Mouse (Mus musculus): ENCODE measurements around the gene Trim9. TPM values are rescaled to one million over a fixed set of nuclear protein-coding genes. Genes with fewer than 3 reads are reported as not detected.

Gene Trim9
- total and polyA plus RNA-seq, 2 experiments from 2014 or later: 0.66 to 0.80 TPM

- H3K9me3 ChIP-seq (replicated peaks; ENCODE audit: control insufficient read depth, low read length): no peaks in the 10 kb centered on the region
- 74% methylated on average over 9 of the region's 9 CpGs for WGBS
- TF ChIP-seq CTCF (IDR thresholded peaks at IDR 0.05; ENCODE audit: low read depth): no peak
- TF ChIP-seq EP300 (IDR thresholded peaks at IDR 0.05; ENCODE audit: low read depth): no peak
Observed at GRCm38 (mm10) chr12:70368820-70369219, 21.4 kb upstream of the Trim9 start.

DNA sequence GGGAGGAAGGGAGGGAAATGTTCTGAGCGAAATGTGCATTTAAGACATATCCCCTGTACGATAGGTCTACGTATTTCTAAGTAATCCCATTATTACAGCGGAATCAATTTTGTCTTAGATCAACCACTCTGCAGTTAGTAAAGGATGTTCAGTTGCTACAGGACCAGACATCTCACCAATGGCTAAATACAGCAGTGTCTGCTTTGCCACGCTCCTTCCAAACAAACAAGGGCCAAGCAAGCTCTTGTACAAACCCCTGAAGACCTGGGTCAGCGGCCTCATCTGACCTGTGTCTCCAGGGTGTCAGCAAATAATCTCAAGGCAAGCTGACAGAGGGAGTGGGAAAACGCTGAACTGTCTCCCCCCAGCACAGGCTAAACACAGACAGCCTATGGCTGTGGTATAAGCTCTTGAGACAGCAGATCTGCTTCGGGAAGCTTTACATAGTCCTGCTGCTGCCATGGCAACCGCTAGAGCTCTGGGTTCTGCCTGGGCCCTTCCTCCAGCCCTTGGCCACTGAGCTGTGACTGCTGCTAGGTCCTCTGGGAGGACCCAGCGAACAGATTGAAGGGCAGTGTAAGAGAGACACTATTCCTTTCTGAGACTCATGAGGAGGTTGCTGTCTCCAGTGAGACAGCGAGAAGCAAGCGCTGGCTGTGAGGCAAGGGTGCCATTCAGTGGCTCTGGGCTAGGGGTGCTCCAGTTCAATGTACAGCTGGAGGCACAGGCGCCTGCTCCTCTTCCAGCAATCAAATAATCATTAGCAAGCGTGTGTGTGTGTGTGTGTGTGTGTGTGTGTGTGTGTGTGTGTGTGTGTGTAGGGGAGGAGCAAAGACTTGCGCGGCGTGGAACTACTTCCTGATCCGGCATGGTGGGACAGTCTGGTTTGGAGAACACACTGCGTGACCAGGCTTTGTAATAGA, 20.2 kb upstream of the Trim9 start:
- Histone ChIP-seq H3K4me3 (ENCODE audit: low read depth, low read length) (no peak overlapping the region), H3K4me2 (ENCODE audit: low read depth, low read length) (peak overlapping the region; percentile 31), H3K27ac (ENCODE audit: low read depth) (no peak overlapping the region; the same call in 1 of the 2 replicates), H3K9me3 (replicated peaks; ENCODE audit: control insufficient read depth, low read length) (no peaks in the 10 kb centered on the region), H3K9ac (replicated peaks; ENCODE audit: low read depth, low read length) (no peak overlapping the region), H3K27me3 (ENCODE audit: control insufficient read depth, insufficient read depth, low read length) (no peaks in the 10 kb centered on the region), H3K36me3 (replicated peaks; ENCODE audit: control insufficient read depth, insufficient read depth, low read length) (no peaks in the 10 kb centered on the region), H3K4me1 (ENCODE audit: control insufficient read depth, insufficient read depth) (no peaks in the 10 kb centered on the region)
- ATAC-seq (ENCODE audit: insufficient read depth, low read depth): peak; percentile 77
- TF ChIP-seq EP300 (IDR thresholded peaks at IDR 0.05; ENCODE audit: low read depth) (no peak), CTCF (IDR thresholded peaks at IDR 0.05; ENCODE audit: low read depth) (no peak)
- peak; percentile 35 for DNase-seq (ENCODE audit: low spot score)
- 50% methylated on average over 19 of the region's 19 CpGs for WGBS

More at GRCm38 (mm10) chr12:70368820-70369219, 21.4 kb upstream of the Trim9 start:
- Histone ChIP-seq H3K4me3 (ENCODE audit: low read depth, low read length) (no peak overlapping the region), H3K4me1 (ENCODE audit: control insufficient read depth, insufficient read depth) (no peaks in the 10 kb centered on the region), H3K36me3 (replicated peaks; ENCODE audit: control insufficient read depth, insufficient read depth, low read length) (no peaks in the 10 kb centered on the region), H3K27ac (ENCODE audit: low read depth) (no peak overlapping the region), H3K4me2 (ENCODE audit: low read depth, low read length) (no peak overlapping the region), H3K27me3 (ENCODE audit: control insufficient read depth, insufficient read depth, low read length) (no peaks in the 10 kb centered on the region), H3K9ac (replicated peaks; ENCODE audit: low read depth, low read length) (no peak overlapping the region)
- DNase-seq (ENCODE audit: low spot score) (no peak), ATAC-seq (ENCODE audit: insufficient read depth, low read depth) (no peak)

- Histone ChIP-seq H3K4me1 (ENCODE audit: control insufficient read depth, insufficient read depth) (no peaks in the 10 kb centered on the region), H3K9me3 (replicated peaks; ENCODE audit: control insufficient read depth, low read length) (no peaks in the 10 kb centered on the region), H3K27ac (ENCODE audit: low read depth) (no peak overlapping the region), H3K9ac (replicated peaks; ENCODE audit: low read depth, low read length) (no peak overlapping the region), H3K4me2 (ENCODE audit: low read depth, low read length) (no peak overlapping the region), H3K27me3 (ENCODE audit: control insufficient read depth, insufficient read depth, low read length) (no peaks in the 10 kb centered on the region), H3K4me3 (ENCODE audit: low read depth, low read length) (no peak overlapping the region), H3K36me3 (replicated peaks; ENCODE audit: control insufficient read depth, insufficient read depth, low read length) (no peaks in the 10 kb centered on the region)
- no peak for TF ChIP-seq EP300 (IDR thresholded peaks at IDR 0.05; ENCODE audit: low read depth)
- no peak for TF ChIP-seq CTCF (IDR thresholded peaks at IDR 0.05; ENCODE audit: low read depth)
- 25% methylated on average over 4 of the region's 4 CpGs for WGBS
- ATAC-seq (ENCODE audit: insufficient read depth, low read depth): no peak
- DNase-seq (ENCODE audit: low spot score): no peak
Observed at GRCm38 (mm10) chr12:70363016-70363415, 15.6 kb upstream of the Trim9 start.

DNA sequence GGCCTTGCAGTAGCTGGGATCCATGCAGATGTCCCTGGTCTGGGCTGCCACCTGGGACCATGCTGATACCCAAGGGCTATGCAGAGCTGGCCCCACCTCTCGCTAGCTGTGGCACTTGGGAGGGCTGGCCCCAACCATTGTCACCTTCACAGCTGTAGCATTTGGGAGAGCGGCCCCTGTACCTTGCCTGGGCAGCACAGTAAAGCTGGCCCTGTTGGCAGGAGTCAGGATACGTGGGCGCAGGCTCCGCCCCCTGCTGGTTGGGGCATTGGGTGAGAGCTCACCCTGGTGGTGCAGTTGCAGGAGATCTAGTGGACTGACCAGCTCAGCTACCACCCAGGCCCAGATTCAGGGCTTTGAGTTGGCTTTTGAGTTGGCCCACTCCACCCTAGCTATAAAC, 12.9 kb upstream of the Trim9 start:
- Histone ChIP-seq H3K4me2 (ENCODE audit: low read depth, low read length) (no peak overlapping the region), H3K27ac (ENCODE audit: low read depth) (no peak overlapping the region), H3K4me3 (ENCODE audit: low read depth, low read length) (no peak overlapping the region), H3K36me3 (replicated peaks; ENCODE audit: control insufficient read depth, insufficient read depth, low read length) (no peaks in the 10 kb centered on the region), H3K27me3 (ENCODE audit: control insufficient read depth, insufficient read depth, low read length) (no peaks in the 10 kb centered on the region), H3K9me3 (replicated peaks; ENCODE audit: control insufficient read depth, low read length) (no peaks in the 10 kb centered on the region), H3K9ac (replicated peaks; ENCODE audit: low read depth, low read length) (no peak overlapping the region), H3K4me1 (ENCODE audit: control insufficient read depth, insufficient read depth) (no peaks in the 10 kb centered on the region)
- TF ChIP-seq EP300 (IDR thresholded peaks at IDR 0.05; ENCODE audit: low read depth): no peak
- 0 out of 2 replicates have a peak, but pooled peaks have one; percentile 15 for TF ChIP-seq CTCF (IDR thresholded peaks at IDR 0.05; ENCODE audit: low read depth)
- DNase-seq (ENCODE audit: low spot score) (no peak), ATAC-seq (ENCODE audit: insufficient read depth, low read depth) (no peak)
- whole genome bisulfite sequencing: 70% methylated on average over 5 of the region's 5 CpGs

DNA sequence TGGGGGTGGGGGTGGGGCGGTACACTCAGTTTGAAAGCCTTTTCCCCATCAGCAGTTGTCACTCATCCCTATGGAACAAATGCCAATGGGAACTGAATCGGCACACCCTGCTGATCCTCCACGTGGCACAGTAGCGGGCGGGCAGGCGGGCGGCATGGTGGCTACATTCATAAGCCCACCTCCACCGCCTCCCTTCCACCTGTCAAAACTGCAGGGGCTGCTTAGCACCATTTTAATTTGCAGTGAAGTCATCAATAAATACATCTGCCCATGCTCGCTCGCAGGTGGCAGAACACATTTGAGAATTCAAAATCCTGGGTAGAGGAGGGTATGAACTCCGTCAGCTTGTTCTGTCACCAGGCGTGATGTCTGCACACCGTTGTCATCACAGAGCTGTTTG, 12.0 kb upstream of the Trim9 start:
- no peak overlapping the region for H3K4me2 ChIP-seq (ENCODE audit: low read depth, low read length)
- no peaks in the 10 kb centered on the region for H3K27me3 ChIP-seq (ENCODE audit: control insufficient read depth, insufficient read depth, low read length)
- no peak for ATAC-seq (ENCODE audit: insufficient read depth, low read depth)
- H3K27ac ChIP-seq (ENCODE audit: low read depth): no peak overlapping the region
- no peak overlapping the region for H3K9ac ChIP-seq (replicated peaks; ENCODE audit: low read depth, low read length)
- WGBS: 73% methylated on average over 13 of the region's 13 CpGs
- H3K36me3 ChIP-seq (replicated peaks; ENCODE audit: control insufficient read depth, insufficient read depth, low read length): no peaks in the 10 kb centered on the region
- TF ChIP-seq CTCF (IDR thresholded peaks at IDR 0.05; ENCODE audit: low read depth): no peak
- no peak for TF ChIP-seq EP300 (IDR thresholded peaks at IDR 0.05; ENCODE audit: low read depth)
- H3K4me3 ChIP-seq (ENCODE audit: low read depth, low read length): no peak overlapping the region
- no peaks in the 10 kb centered on the region for H3K9me3 ChIP-seq (replicated peaks; ENCODE audit: control insufficient read depth, low read length)
- no peaks in the 10 kb centered on the region for H3K4me1 ChIP-seq (ENCODE audit: control insufficient read depth, insufficient read depth)
- no peak for DNase-seq (ENCODE audit: low spot score)
